Mouse (Mus musculus) lung, adult 18-20 months (tissue): ENCODE data around the gene Ebf3.
A peak's percentile ranks its signal among the peaks of the same experiment; 100 is the strongest.

ENCODE experiments used
- DNase-seq, 2 experiments: peaks; one replicate each; pipeline ENCODE4 v3.0.0; 2022; ENCODE audit warnings: mixed read lengths in 2 of 2

Ebf3 gene

GRCm38 (mm10) chr7:137313904-137314691 is at the start of gene Ebf3:
TSS of gene Ebf3 (minus strand) at chr7:137314445.
- peak; percentile 59 to 62 for DNase-seq

GRCm38 (mm10) chr7:137346860-137347259 is 32.6 kb upstream of the Ebf3 start:
- peak in 1 of 2 experiments; percentile 2 for DNase-seq

- peak in 1 of 2 experiments; percentile 11 for DNase-seq
Observed at GRCm38 (mm10) chr7:137346068-137346467, 31.8 kb upstream of the Ebf3 start.

GRCm38 (mm10) chr7:137333951-137334350 is 19.7 kb upstream of the Ebf3 start:
- no peak for DNase-seq

GRCm38 (mm10) chr7:137322926-137323325 is 8.7 kb upstream of the Ebf3 start:
- DNase-seq, result no peak

- no peak for DNase-seq
Observed at GRCm38 (mm10) chr7:137321961-137322784, 7.9 kb upstream of the Ebf3 start.

GRCm38 (mm10) chr7:137321141-137321813 is 7.0 kb upstream of the Ebf3 start:
- DNase-seq, result peak in 1 of 2 experiments; percentile 32

- no peak for DNase-seq
Observed at GRCm38 (mm10) chr7:137320320-137320719, 6.1 kb upstream of the Ebf3 start.

GRCm38 (mm10) chr7:137318924-137319885 is 5.0 kb upstream of the Ebf3 start:
- DNase-seq, result no peak

GRCm38 (mm10) chr7:137318383-137318775 is 4.1 kb upstream of the Ebf3 start:
- no peak for DNase-seq

GRCm38 (mm10) chr7:137317659-137318382 is 3.6 kb upstream of the Ebf3 start:
- no peak for DNase-seq

GRCm38 (mm10) chr7:137316926-137317658 is 2.8 kb upstream of the Ebf3 start:
- no peak for DNase-seq

- DNase-seq, result no peak
Observed at GRCm38 (mm10) chr7:137316181-137316925, 2.1 kb upstream of the Ebf3 start.

GRCm38 (mm10) chr7:137315544-137315940 is 1.3 kb upstream of the Ebf3 start:
- DNase-seq, result no peak

- DNase-seq, result no peak
Observed at GRCm38 (mm10) chr7:137314710-137315543, 682 bp upstream of the Ebf3 start.

- DNase-seq, result no peak
Observed at GRCm38 (mm10) chr7:137313183-137313903, 902 bp downstream of the Ebf3 start.

GRCm38 (mm10) chr7:137312933-137313182 is 1.4 kb downstream of the Ebf3 start:
- no peak for DNase-seq

- DNase-seq, result no peak
Observed at GRCm38 (mm10) chr7:137312166-137312932, 1.9 kb downstream of the Ebf3 start.
